10 mouse cellular contexts compared by ENCODE assay signal in genomic region chr3:152484206-152484605, GRCm38 (mm10).
DNase-seq lines count a peak whose midpoint lies in the region; ATAC-seq and TF ChIP-seq lines count a peak whose summit lies in the region.
"Had no signal": no experiment of that assay in that cellular context is flagged by ENCODE, and none has a peak within 500 bp of the region (broad histone marks: within the 10 kb centered on the region; RNA-seq: fewer than 3 reads in every experiment).

No protein-coding gene starts in this region.

- H3K4me1 ChIP-seq in heart, postnatal 0 days (ENCODE audit: control insufficient read depth, insufficient read depth) = peaks cover 8% of the 10 kb centered on the region; the same call in 1 of the 2 replicates
- H3K4me1 ChIP-seq in stomach, embryonic 14.5 days (ENCODE audit: control insufficient read depth, insufficient read depth, low read length) = peaks cover 15% of the 10 kb centered on the region
- no peaks in the 10 kb centered on the region for H3K4me1 ChIP-seq in stomach, postnatal 0 days (replicated peaks; ENCODE audit: control insufficient read depth, insufficient read depth)

- H3K4me2 ChIP-seq in heart, postnatal 0 days (ENCODE audit: low read depth, low read length) = no peak overlapping the region
- no peak overlapping the region for H3K4me2 ChIP-seq in stomach, embryonic 14.5 days (replicated peaks; ENCODE audit: low read depth, low read length)
- H3K4me2 ChIP-seq in stomach, postnatal 0 days (replicated peaks; ENCODE audit: low read depth) = no peak overlapping the region

- 50% methylated on average over 6 of the region's 6 CpGs for WGBS in heart, postnatal 0 days
- 22% methylated on average over 6 of the region's 6 CpGs for WGBS in stomach, embryonic 14.5 days
- 29% methylated on average over 6 of the region's 6 CpGs for WGBS in stomach, postnatal 0 days

- H3K36me3 ChIP-seq in heart, postnatal 0 days (replicated peaks; ENCODE audit: control insufficient read depth, insufficient read depth, low read length) = no peaks in the 10 kb centered on the region
- no peaks in the 10 kb centered on the region for H3K36me3 ChIP-seq in stomach, embryonic 14.5 days (ENCODE audit: control insufficient read depth, insufficient read depth, low read length)
- H3K36me3 ChIP-seq in stomach, postnatal 0 days (ENCODE audit: control insufficient read depth, insufficient read depth, low read length) = no peaks in the 10 kb centered on the region

- H3K27me3 ChIP-seq in heart, postnatal 0 days (ENCODE audit: control insufficient read depth, insufficient read depth, low read length) = no peaks in the 10 kb centered on the region
- H3K27me3 ChIP-seq in stomach, embryonic 14.5 days (ENCODE audit: control insufficient read depth, insufficient read depth, low read length) = no peaks in the 10 kb centered on the region
- H3K27me3 ChIP-seq in stomach, postnatal 0 days (ENCODE audit: control insufficient read depth, insufficient read depth, low read length) = no peaks in the 10 kb centered on the region

- no peak for TF ChIP-seq CTCF in heart, postnatal 0 days (IDR thresholded peaks at IDR 0.05; ENCODE audit: low read depth)
- TF ChIP-seq CTCF in stomach, postnatal 0 days (IDR thresholded peaks at IDR 0.05; ENCODE audit: low read depth) = no peak

- no peak for DNase-seq in heart, postnatal 0 days (ENCODE audit: low spot score)
- no peak for DNase-seq in heart, adult 8-10 months (ENCODE audit: low spot score)
- DNase-seq in stomach, postnatal 0 days (ENCODE audit: low spot score) = no peak
- DNase-seq in left cerebral cortex, postnatal 25 days (ENCODE audit: low spot score in 2 of 2) = peak; percentile 30 to 75
- no peak for DNase-seq in cerebellum, postnatal 4 days (ENCODE audit: low spot score in 2 of 2)
- DNase-seq: adrenal gland, postnatal 25 days had no signal

- H3K9ac ChIP-seq in heart, postnatal 0 days (replicated peaks; ENCODE audit: low read depth, low read length) = no peak overlapping the region
- H3K9ac ChIP-seq in stomach, embryonic 14.5 days (replicated peaks; ENCODE audit: low read depth, low read length) = no peak overlapping the region
- H3K9ac ChIP-seq in stomach, postnatal 0 days (ENCODE audit: low read length) = no peak overlapping the region

- TF ChIP-seq EP300 in heart, postnatal 0 days (IDR thresholded peaks at IDR 0.05; ENCODE audit: low read depth) = no peak
- TF ChIP-seq EP300 in stomach, postnatal 0 days (optimal IDR thresholded peaks at IDR 0.05) = no peak

- H3K27ac ChIP-seq in heart, postnatal 0 days (ENCODE audit: low read depth) = no peak overlapping the region
- peak overlapping the region; percentile 66; the same call in 1 of the 2 replicates for H3K27ac ChIP-seq in stomach, embryonic 14.5 days (ENCODE audit: low read length)
- H3K27ac ChIP-seq in stomach, postnatal 0 days (replicated peaks) = no peak overlapping the region

- no peak overlapping the region for H3K4me3 ChIP-seq in heart, postnatal 0 days (ENCODE audit: low read depth, low read length)
- no peak overlapping the region for H3K4me3 ChIP-seq in stomach, embryonic 14.5 days (ENCODE audit: low read depth, low read length)
- H3K4me3 ChIP-seq in stomach, postnatal 0 days (ENCODE audit: low read depth, low read length) = no peak overlapping the region
- H3K4me3 ChIP-seq: megakaryocyte, embryonic 14.5 days had no signal

- intact Hi-C loops in left cerebral cortex, postnatal 25 days (cut with DNase I) = loop anchor here (5.0 kb wide), 1 partner anchor 68 kb away; no protein-coding TSS in a partner anchor

- H3K9me3 ChIP-seq in heart, postnatal 0 days (replicated peaks; ENCODE audit: control insufficient read depth, low read length) = no peaks in the 10 kb centered on the region
- no peaks in the 10 kb centered on the region for H3K9me3 ChIP-seq in stomach, embryonic 14.5 days (ENCODE audit: control insufficient read depth, low read depth, low read length)
- no peaks in the 10 kb centered on the region for H3K9me3 ChIP-seq in stomach, postnatal 0 days (ENCODE audit: control insufficient read depth, low read length)

- ATAC-seq in heart, postnatal 0 days (ENCODE audit: insufficient read depth, low read depth) = peak; percentile 30; the same call in 1 of the 2 replicates
- no peak for ATAC-seq in stomach, embryonic 14.5 days (ENCODE audit: insufficient number of reproducible peaks, insufficient read depth, low FRiP score, low read depth)
- ATAC-seq in stomach, postnatal 0 days (ENCODE audit: low FRiP score, low TSS enrichment) = no peak
- ATAC-seq in granulocyte monocyte progenitor cell, adult 5-6 weeks (replicated peaks; ENCODE audit: poor library complexity, severe bottlenecking) = no peak
- ATAC-seq in cerebellum, adult (ENCODE audit: insufficient number of reproducible peaks, low FRiP score, low TSS enrichment) = no peak

Comparison
In these comparisons a context has a peak if more than half of its experiments do, and no peak if none do; other contexts are left out.
1. DNase-seq: peak in left cerebral cortex, postnatal 25 days (2 of 2); none in heart, postnatal 0 days (single experiment), heart, adult 8-10 months (single experiment), stomach, postnatal 0 days (single experiment) and cerebellum, postnatal 4 days (0 of 2).